Mouse (Mus musculus) stomach, embryonic 14.5 days (tissue): Measurements from ENCODE around the gene Dlx6. TPM values are rescaled to one million over a fixed set of nuclear protein-coding genes. Genes with fewer than 3 reads are reported as not detected.

Experiments
- ATAC-seq: fragments of 200-750 bp; cut with Nextera tagmentation; 2 replicates; pipeline ENCODE4 v1.8.0; 2017; ENCODE audit warnings: low read depth, moderate TSS enrichment; ENCODE audit not compliant: insufficient number of reproducible peaks, insufficient read depth, low FRiP score
- H3K27ac ChIP-seq: fragments of 300-500 bp; sonication (generic); 2 replicates; pipeline ENCODE4 v1.5.1; 2014; ENCODE audit warnings: mild to moderate bottlenecking, low read length, moderate library complexity, mixed read lengths
- H3K27me3 ChIP-seq: fragments of 300-500 bp; sonication (generic); 2 replicates; pipeline ENCODE4 v1.6.1; 2014; ENCODE audit warnings: low read length, control low read depth, mixed read lengths; ENCODE audit not compliant: control insufficient read depth, insufficient read depth
- H3K36me3 ChIP-seq: fragments of 300-500 bp; sonication (generic); 2 replicates; pipeline ENCODE4 v1.6.1; 2014; ENCODE audit warnings: mild to moderate bottlenecking, control low read depth, low read length, moderate library complexity, mixed read lengths; ENCODE audit not compliant: control insufficient read depth, insufficient read depth
- H3K4me1 ChIP-seq: fragments of 300-500 bp; sonication (generic); 2 replicates; pipeline ENCODE4 v1.6.1; 2014; ENCODE audit warnings: low read length, control low read depth, mixed read lengths; ENCODE audit not compliant: control insufficient read depth, insufficient read depth
- H3K4me2 ChIP-seq: fragments of 300-500 bp; sonication (generic); replicated peaks from 2 replicates; pipeline ENCODE4 v1.6.1; 2014; ENCODE audit warnings: low read depth, low read length, control low read depth
- H3K4me3 ChIP-seq: fragments of 300-500 bp; sonication (generic); 2 replicates; pipeline ENCODE4 v1.5.1; 2014; ENCODE audit warnings: low read depth, low read length, control low read depth
- H3K9ac ChIP-seq: fragments of 300-500 bp; sonication (generic); replicated peaks from 2 replicates; pipeline ENCODE4 v1.6.1; 2014; ENCODE audit warnings: low read depth, mild to moderate bottlenecking, control low read depth, low read length, moderate library complexity, mixed read lengths
- H3K9me3 ChIP-seq: fragments of 300-500 bp; sonication (generic); 2 replicates; pipeline ENCODE4 v1.6.1; 2016; ENCODE audit warnings: low read depth, low read length, control low read depth; ENCODE audit not compliant: control insufficient read depth
- WGBS: fragments of 180-500 bp; shearing (Covaris S2); extraction: QIAGEN DNeasy Blood & Tissue Kit; methylation state at CpG from one replicate; pipeline ENCODE4 v1.1.7; 2014; 5-methylcytosine and 5-hydroxymethylcytosine counted together
- polyA plus RNA-seq: library from polyadenylated mRNA; unstranded; fragments of >200 nt; fragmentation: Nextera tagmentation; extraction: Ambion mirVana; gene quantifications from 2 replicates; pipeline ENCODE4 v1.2.1, GENCODE M21; 2014

Gene Dlx6
- polyA plus RNA-seq, 1 experiment from 2014 or later: 0.42 TPM

DNA sequence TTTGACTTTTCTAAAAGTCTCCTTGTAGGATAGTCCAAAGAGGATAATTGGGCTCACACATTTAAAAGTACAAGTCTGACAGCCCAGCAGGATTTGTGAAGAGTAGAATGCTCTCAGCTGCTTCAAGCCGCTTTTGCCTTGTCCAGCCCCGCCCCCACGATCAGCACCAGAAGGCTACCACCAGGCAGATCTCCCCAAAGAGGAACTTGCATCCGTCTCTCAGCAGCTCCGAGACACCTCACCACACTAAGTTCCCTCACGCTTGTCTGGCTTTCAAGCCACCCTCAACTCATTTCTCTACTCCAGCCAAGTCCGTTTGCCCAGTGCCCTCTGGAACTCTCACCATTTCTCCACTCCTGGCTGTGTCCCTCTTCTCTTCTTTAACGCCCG, 52.4 kb downstream of the Dlx6 start:
- Histone ChIP-seq H3K9ac (no peak overlapping the region), H3K27me3 (no peaks in the 10 kb centered on the region), H3K4me1 (no peaks in the 10 kb centered on the region), H3K4me2 (no peak overlapping the region), H3K36me3 (no peaks in the 10 kb centered on the region), H3K27ac (no peak overlapping the region), H3K9me3 (no peaks in the 10 kb centered on the region), H3K4me3 (no peak overlapping the region)
- no peak for ATAC-seq
- WGBS: 56% methylated on average over 9 of the region's 9 CpGs

DNA sequence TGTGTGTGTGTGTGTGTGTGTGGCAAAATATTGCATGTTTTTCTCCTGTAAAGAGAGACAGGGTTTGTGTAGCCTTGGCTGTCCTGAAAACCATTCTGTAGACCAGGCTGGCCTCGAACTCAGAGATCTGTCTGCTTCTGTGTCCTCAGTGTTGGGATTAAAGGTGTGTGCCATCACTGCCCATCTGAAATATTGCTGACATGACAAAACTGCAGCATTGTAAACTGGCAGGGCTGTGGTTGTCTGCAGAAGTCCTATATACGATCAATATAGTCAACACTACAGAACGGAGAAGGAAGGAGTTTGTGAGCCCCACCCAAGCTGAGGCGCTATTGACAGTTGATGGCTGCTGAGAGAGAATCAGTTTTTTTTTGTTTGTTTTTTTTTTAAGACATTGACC, 54.2 kb downstream of the Dlx6 start:
- Histone ChIP-seq H3K4me1 (no peaks in the 10 kb centered on the region), H3K9me3 (no peaks in the 10 kb centered on the region), H3K27ac (no peak overlapping the region), H3K27me3 (no peaks in the 10 kb centered on the region), H3K4me2 (no peak overlapping the region), H3K4me3 (no peak overlapping the region), H3K9ac (no peak overlapping the region), H3K36me3 (no peaks in the 10 kb centered on the region)
- WGBS: 83% methylated on average over 4 of the region's 4 CpGs
- ATAC-seq: no peak

Other genes with a start within 250 kb of the Dlx6 start
- 6.6 and 6.7 TPM in 2 replicates for gene Dlx5, start 18.8 kb downstream of the Dlx6 start, polyA plus RNA-seq
- gene Sdhaf3, start 92.7 kb downstream of the Dlx6 start, polyA plus RNA-seq: 6.6 and 7.5 TPM in 2 replicates